Mouse (Mus musculus) CD8-positive naive resting alpha-beta T cell, adult 2 months (primary cell): ENCODE measurements at regions not wholly inside any gene's neighbourhood (a gene's known extent, or its start where the extent isn't known, plus 50 kb on each side); places are given as distances from the start of the nearest gene placed in this dataset.

ENCODE experiments used
- DNase-seq, 2 experiments: peaks; one replicate each; pipeline ENCODE4 v3.0.0; 2022; ENCODE audit warnings: low read depth in 2 of 2, low spot score in 2 of 2

- DNase-seq = no peak
These were observed 366.7 kb downstream of the Eipr1 start for GRCm38 (mm10) chr12:29118336-29118735.

DNA sequence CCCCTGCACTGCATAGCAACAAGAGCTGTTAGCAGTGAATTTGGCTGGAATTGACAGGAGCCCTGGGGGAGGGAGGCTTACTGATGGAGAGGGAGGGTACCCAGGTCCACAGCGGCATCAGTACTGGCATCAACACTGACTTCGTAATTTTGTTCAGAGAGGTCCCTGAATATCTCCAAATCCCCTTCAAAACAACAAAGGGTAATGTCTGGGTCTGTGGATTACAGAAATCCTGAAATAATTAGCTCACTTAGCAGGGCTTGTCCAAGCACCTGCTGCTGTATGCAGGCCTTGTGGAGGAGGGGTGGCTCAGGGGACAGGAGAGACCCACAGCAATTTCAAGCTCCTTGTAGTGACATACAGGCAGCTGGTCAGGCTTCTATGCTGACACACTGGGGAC is 369.6 kb downstream of the Eipr1 start:
- DNase-seq = no peak

DNA sequence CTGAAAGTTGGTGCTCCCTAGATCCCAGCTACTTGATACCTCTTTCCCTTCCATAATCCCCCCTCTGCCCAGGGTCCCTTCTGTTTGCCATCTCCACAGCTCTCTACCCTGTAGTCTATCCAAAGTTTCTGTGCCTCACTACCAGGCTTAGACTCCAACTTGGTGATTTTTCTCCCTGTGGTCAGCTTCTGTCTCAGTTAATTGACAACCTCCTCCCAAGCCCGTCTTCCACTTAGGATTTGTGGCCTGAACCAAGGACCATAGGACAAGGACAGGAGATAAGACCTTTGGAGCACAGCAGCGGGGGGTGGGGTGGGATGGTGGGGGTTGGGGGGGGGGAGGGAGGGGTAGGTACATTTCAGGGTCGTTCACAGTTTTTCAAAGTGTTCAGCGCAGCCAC is 371.3 kb downstream of the Eipr1 start:
- DNase-seq = no peak

DNA sequence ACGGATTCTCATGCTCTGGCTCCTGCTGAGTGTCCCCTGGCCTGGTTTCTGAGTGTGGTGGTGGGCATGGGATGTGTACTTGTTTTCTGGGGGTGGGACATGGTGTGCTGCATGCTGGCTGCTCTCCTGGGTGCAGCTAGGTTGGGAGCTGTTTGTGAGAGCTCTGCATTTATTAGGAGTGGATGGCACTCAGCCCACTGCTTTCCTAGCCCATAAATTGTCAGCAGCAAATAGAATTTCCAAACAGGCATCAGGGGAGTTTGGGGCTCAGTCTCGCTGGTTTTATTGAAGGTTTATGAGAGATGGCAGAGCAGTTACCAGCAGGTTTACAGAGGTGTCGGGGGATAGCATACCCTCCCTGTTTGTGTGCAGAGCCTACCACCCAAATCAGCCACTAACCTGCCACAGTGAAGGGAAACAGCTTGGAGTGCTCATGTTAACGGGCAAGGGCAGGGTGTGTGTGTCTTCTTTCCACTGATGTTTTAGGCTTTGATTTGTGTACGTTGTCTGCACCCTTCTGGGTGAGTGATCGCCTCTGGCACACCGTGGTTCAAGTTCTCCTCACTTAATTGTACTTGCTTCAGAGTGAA is 372.6 kb downstream of the Eipr1 start:
- no peak for DNase-seq

- no peak for DNase-seq
These were observed 377.2 kb downstream of the Eipr1 start for GRCm38 (mm10) chr12:29128844-29129243.

DNA sequence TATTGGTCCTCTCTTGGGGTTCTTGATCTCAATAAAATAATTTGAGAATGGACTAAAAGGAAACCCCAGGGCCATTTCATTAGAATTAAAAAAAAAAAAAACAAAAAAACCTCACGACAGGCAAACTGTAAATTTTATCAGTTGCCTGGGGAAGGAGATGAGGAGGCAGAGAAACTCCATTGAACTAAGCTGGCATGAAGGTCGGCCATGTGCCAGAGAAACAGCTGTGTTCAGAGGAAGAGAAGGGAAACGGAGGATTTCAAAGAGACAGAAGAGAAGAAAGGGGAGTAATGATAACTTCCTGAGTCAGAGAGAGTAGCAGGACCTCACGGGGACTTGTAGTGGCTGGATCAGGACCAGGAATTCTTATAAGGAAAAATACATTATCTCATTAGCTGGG is 377.7 kb downstream of the Eipr1 start:
- DNase-seq = no peak

DNA sequence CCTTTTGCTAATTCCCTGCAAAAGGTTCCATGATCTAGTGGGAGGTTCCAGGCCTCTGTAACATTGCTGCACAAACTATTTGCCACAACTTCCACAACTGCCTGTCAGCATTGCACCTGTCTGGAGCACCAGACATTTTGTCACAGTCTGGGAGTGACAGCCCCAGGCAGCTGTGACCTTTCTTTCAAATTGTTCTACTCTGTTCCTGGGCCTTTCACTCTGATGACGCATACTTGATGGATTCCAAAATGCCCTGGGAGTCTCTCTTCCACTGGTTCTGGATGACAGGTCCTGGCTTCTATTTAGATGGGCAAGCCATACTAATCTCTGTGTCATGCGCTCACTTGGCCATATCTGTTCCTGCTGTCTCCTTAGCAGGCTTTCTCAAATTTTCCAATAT is 382.7 kb downstream of the Eipr1 start:
- DNase-seq = no peak

- no peak for DNase-seq
These were observed 385.3 kb downstream of the Eipr1 start for GRCm38 (mm10) chr12:29136850-29137268.

GRCm38 (mm10) chr12:29137455-29137854 is 385.9 kb downstream of the Eipr1 start:
- no peak for DNase-seq

GRCm38 (mm10) chr12:29140576-29140975 is 387.6 kb upstream of the Myt1l start:
- DNase-seq = no peak

DNA sequence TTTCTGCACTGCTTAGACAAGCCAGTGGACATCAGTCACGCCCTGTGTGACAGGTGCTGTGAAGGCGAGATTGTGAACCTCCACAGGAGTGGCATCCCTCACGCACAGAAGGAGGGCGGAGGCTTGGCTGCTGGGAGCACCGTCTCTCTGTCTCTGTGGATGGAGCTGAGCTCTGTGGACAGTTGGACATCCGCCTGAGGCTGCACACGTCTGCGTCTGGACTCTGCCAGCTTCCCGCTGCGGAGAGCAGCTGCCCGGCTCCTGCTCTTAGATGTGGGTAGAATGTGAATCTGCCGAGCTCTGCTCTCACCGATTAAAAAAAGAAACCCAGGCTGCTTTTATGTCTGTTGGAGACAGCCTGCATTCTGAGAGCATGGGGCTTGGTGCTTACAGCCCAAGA is 387.1 kb upstream of the Myt1l start:
- no peak for DNase-seq

- DNase-seq = no peak
These were observed 386.3 kb upstream of the Myt1l start for GRCm38 (mm10) chr12:29141855-29142254.

GRCm38 (mm10) chr12:29143297-29143696 is 384.9 kb upstream of the Myt1l start:
- DNase-seq = no peak

GRCm38 (mm10) chr12:29160920-29161319 is 367.3 kb upstream of the Myt1l start:
- DNase-seq = no peak

- DNase-seq = no peak
These were observed 366.6 kb upstream of the Myt1l start for GRCm38 (mm10) chr12:29161546-29161945.

GRCm38 (mm10) chr12:29164701-29165100 is 363.5 kb upstream of the Myt1l start:
- DNase-seq = no peak

DNA sequence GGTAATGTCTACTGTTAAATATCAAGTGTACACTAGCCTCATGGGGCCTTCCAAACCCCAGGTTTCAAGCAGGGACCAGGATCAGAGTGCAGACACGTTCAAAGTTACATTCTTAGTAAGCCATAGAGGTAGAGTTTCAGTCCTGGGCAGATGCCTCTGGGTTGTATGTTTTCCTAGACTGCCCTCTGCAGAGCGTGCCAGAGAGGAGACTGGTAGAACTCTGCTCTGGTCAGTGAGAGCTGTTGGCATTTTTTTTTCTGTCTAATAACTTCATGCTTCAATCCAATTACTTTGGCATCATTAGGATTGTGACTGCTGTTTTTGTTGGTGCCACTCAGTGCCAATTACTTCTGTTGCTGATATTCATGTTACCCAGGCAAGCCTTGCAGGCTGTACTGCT is 361.9 kb upstream of the Myt1l start:
- DNase-seq = no peak

GRCm38 (mm10) chr12:29167922-29168321 is 360.3 kb upstream of the Myt1l start:
- no peak for DNase-seq

DNA sequence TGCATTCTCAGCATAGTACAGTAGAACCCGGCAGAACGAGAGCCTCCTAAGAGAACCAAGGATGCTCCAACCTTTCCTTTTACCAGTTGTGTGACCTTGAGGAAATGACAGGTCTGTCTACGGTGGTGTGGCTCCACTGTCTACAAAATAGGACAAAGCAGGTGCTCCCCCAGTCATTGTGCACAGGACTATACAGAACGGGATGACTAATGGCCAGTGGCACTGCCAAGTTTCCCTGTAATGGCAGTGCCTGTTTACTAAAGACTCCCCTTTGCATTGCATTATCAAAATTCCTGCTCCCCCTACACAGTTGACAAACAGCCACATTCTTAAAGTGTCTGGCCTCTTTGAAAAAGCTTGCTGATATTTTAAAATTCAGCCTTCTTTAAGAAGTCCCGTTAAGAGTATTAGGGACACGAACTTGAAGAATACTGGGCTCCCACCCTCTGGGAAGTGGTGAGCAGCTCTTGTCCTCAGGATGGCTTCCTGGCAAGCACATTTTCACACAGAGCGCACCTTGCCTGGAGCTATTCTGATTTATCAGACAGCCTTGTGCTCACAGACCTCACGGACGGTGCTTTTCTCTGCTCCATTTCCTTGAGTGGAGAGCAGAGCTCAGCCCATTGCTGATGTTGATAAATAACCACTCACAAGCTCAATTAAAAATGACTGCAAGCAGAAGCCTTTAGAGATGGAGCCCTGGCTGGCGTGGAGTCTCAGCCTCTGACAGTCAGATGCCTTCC is 352.3 kb upstream of the Myt1l start:
- no peak for DNase-seq

GRCm38 (mm10) chr12:29177145-29177544 is 351.0 kb upstream of the Myt1l start:
- no peak for DNase-seq

GRCm38 (mm10) chr12:29178168-29178895 is 349.9 kb upstream of the Myt1l start:
- DNase-seq = no peak

GRCm38 (mm10) chr12:29179405-29179804 is 348.8 kb upstream of the Myt1l start:
- no peak for DNase-seq
